Mouse (Mus musculus): ENCODE data around the gene Gm20431.

Gene Gm20431

GRCm38 (mm10) chr2:167688498-167689451, 27.5 kb upstream of the Gm20431 start, which contains the start of gene Cebpb:
Cebpb (plus strand) TSS chr2:167688915.
- DNase-seq (ENCODE audit: low spot score), result no peak

GRCm38 (mm10) chr2:167688126-167688497, 26.8 kb upstream of the Gm20431 start:
- DNase-seq (ENCODE audit: low spot score), result no peak

DNA sequence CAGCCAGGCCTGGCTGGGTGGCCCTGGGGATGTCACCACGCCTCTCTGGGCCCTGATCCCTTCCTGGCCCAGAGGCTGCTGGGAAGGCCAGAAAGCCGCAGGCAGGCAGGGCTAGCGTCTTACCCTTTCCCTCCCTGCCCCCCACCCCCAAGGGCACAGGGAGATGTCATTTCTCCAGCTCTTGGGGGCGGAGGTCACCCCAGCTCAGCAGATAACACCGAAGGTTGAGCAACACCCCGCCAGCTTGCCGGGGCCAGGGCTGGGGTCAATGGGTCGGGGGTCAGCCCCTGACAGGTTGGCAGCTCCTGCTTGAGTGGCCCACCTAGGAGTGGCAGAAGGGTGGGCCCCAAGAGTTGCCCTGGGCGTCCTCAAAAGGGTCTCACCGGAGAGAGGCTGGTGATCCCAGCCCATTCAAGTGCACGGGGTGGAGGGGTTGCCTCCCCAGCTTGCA, 26.4 kb upstream of the Gm20431 start:
- no peak for DNase-seq (ENCODE audit: low spot score)

DNA sequence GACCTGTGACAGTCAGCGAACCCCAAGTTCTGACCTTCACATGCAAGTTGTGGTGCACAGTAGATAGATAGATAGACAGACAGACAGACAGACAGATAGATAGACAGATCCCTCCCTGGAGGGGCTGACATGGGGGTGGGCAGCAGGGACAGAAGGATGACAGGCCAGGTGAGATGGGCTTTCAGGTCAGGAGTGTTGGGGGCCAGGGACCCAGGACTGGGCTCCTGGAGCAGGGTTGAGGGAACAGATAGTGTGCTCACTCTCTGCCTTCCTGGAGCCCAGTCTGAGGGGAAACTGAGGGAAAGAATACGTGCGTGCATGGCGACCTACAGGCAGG, 25.9 kb upstream of the Gm20431 start:
- DNase-seq (ENCODE audit: low spot score), result no peak

- DNase-seq (ENCODE audit: low spot score), result no peak
Measured at GRCm38 (mm10) chr2:167686382-167687249, 25.3 kb upstream of the Gm20431 start.

DNA sequence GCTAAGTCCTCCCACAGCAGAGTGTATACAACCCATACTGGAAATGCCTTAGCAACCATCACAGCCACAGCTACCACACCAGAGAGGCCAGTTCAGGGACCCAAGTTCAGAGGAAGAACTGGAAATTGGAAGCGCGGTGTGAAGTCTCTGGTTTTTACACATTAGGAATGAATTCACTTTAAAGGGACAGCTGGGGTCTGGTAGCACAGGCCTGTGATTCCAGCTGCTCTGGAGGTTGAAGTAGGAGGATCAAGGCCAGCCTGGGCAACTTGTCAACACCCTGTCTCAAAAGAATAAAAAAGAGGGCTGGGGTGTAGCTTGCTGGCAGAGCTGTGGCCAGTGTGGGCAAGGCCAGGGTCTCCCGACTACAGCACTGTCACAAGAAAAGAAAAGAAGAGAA, 24.6 kb upstream of the Gm20431 start:
- DNase-seq (ENCODE audit: low spot score), result no peak

DNA sequence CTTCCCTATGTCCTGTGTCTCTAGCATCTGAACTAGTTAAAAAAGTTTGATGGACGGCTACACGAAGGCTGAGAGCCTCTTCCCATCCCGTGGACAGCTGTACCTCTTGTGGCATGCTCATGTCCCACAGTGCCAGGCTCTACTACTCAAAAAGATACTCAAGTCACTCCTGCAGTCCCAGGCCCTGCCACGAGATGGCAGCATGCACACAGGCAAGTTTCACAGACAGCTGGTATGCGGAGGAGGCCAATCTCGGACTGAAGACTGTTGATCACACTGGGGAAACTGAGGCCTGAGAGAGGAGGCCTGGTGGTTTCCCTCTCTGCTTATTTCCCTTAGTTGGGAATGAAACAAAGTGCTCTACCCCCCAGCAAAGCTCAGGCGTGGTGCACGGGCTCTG, 23.8 kb upstream of the Gm20431 start:
- DNase-seq (ENCODE audit: low spot score), result peak; percentile 100

DNA sequence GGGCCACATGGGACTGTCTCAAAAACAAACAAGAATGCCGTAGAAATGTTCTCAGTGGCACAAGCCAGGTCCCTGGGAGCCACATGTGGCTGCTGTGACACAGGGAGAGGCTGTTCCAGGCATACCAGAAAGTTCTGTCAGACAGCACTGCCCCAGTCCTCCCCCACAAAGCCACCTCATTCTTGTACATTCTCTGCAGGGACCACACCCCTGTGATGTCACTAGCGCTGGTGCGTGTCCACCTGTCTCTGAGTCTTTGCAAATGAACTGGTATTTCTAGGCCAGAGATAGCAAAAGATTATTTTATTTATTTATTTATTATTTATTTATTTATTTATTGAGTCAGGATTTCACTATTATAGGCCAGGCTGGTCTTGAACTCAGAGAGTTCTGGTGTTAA, 22.4 kb upstream of the Gm20431 start:
- DNase-seq (ENCODE audit: low spot score), result no peak

DNA sequence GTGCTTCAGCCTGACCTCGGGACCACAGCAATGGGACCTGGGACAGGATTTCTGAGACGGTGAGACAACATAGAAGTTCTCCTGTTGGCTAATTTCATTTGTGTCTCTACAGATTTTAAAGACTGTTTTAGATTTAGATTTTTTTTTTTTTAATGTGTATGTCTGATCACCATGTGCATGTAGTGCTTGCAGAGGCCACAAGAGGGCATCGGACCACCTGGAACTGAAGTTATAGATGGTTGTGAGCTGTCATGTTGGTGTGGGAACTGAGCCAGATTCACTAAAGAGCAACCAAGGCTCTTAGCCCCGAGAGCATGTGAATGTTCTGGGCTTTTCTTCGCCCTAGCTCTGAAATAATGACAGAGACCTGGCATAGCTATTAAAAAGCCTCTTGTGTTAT, 19.4 kb upstream of the Gm20431 start:
- DNase-seq (ENCODE audit: low spot score), result no peak

GRCm38 (mm10) chr2:167679902-167680430, 18.7 kb upstream of the Gm20431 start:
- DNase-seq (ENCODE audit: low spot score), result no peak

- DNase-seq (ENCODE audit: low spot score), result no peak
Measured at GRCm38 (mm10) chr2:167678600-167678999, 17.3 kb upstream of the Gm20431 start.

GRCm38 (mm10) chr2:167675120-167675909, 14.0 kb upstream of the Gm20431 start:
- DNase-seq (ENCODE audit: low spot score), result no peak

GRCm38 (mm10) chr2:167672212-167672685, 11.0 kb upstream of the Gm20431 start:
- DNase-seq (ENCODE audit: low spot score), result no peak

DNA sequence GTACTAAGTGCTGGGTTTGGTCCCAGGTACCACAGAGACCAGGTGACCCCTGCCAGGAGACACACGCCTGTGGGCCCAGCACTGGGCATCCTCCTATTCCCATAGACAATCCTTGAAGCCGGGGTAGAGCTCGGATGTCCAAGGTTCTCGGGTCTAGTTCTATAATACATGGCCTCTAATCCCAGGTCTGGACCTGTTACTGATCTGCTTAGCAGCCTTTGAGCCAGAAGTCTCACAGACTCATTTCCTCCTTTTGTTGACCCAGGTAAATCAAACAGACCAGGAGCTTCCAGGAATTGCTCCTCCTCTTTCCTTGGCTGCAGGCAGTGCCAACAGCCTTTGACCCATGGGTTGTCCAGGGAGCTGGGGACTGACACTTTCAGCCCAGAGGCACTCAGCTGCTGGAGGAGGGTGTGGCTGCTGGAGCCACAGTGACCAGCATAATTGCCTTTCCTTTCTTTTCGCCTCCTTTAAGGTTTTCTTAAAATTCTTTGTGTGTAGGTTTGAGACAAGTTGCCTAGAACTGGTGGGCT, 9.9 kb upstream of the Gm20431 start:
- DNase-seq (ENCODE audit: low spot score), result no peak

GRCm38 (mm10) chr2:167669398-167669797, 8.1 kb upstream of the Gm20431 start:
- no peak for DNase-seq (ENCODE audit: low spot score)

GRCm38 (mm10) chr2:167668426-167668825, 7.1 kb upstream of the Gm20431 start:
- no peak for DNase-seq (ENCODE audit: low spot score)

GRCm38 (mm10) chr2:167665972-167666713, 4.8 kb upstream of the Gm20431 start:
- DNase-seq (ENCODE audit: low spot score), result no peak

- no peak for DNase-seq (ENCODE audit: low spot score)
Measured at GRCm38 (mm10) chr2:167662713-167663112, 1.4 kb upstream of the Gm20431 start.

DNA sequence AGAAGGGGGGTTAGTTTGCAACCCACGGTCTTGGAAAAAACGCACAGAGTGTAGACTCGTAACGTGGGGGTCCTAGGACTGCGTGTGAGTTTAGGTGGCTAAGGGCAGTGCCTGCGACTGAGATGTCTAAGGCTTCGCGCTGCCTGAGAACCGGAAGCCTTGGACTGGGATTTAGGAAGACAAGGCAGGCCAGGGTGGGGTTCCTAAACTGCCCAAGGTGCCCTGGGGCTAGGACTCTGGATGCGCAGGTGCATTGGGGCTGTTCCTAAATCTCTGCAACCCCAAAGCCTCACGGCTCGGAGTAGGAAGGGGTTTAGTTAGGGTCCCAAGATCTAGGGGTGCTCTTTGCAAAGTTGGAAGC, 705 bp downstream of the Gm20431 start:
- no peak for DNase-seq (ENCODE audit: low spot score)

GRCm38 (mm10) chr2:167659847-167660610, 1.3 kb downstream of the Gm20431 start:
- peak; percentile 30 for DNase-seq (ENCODE audit: low spot score)

All from layer of hippocampus, adult 9-10 months (tissue).